Mouse (Mus musculus) cerebellum, adult 9-10 months (tissue): ENCODE data around the gene Stox2.

Source experiments
- DNase-seq: peaks from one replicate; pipeline ENCODE4 v3.0.0; 2022

Stox2 gene

DNA sequence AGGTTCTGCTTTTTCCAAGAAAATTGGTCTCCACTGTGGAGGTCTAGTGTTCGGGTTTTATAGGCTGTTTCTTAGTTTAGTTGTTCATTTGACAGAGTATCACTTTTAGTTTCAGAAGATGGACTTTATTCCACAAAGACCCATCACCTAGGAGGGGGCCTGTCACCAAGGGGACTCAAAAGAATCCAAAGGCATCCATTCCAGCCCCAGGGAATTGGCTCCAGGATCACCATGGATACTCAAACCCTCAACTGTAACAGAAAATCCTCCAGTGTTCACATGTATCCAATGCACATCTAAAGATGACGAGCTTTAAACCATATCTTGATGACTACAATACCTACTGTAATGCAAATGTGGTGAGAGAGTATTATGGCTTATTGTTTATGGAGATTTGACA, 267.4 kb downstream of the Stox2 start:
- no peak for DNase-seq

GRCm38 (mm10) chr8:47173823-47174222, 272.3 kb downstream of the Stox2 start:
- no peak for DNase-seq

DNA sequence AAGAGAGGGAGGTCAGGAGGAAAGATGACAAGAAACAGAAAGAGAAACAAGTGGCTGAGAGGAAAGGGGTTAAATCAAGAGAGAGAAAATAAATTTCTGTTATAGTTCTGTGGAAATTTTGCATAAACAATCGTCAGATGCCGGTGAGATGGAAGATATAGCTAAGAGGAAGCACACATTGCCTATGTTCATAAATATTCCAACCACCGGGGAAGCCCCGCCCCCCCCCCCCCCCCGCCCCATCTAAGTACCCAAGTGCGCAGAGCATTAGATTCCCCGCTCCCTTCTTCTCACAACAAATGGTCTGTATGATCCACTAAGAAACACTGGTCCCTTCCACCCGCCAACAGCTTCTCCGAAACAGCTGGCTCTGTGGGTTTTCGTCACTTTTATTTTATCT, 273.3 kb downstream of the Stox2 start:
- no peak for DNase-seq

GRCm38 (mm10) chr8:47160688-47161087, 285.5 kb downstream of the Stox2 start:
- no peak for DNase-seq

DNA sequence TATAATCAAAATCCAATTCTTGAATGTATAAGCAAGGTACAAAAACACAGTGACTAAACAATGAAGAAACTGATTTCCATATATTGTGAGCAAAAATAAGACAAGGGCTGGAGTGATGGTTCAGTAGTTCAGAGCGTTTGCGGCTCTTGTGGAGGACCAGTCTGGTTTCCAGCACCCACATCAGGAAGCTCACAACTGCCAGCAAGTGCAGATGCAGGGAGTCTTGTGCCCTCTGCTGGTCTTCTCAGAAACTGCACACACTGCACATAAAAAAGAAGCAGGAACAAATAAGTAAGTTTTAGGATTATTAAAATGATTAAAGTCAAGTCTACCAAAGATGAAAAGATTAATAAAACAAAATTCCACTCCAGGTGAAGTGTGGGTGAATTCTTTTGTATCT, 291.6 kb downstream of the Stox2 start:
- no peak for DNase-seq

DNA sequence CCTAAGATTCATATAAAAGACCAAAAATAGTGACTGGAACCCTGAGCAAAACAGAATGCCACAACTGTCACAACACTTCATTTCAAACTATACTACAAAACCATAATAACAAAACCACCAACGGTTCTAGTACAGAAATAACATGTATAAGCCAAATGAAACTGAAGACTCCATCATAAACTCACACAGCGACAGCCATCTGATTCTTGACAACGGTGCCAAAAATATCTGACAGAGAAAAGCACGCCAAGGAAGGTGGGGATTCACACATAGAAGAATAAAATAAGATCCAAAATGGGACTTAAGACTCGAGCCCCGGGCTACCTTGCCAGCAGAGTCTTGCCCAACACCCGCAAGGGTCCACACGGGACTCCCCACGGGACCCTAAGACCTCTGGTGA, 300.9 kb downstream of the Stox2 start:
- no peak for DNase-seq

DNA sequence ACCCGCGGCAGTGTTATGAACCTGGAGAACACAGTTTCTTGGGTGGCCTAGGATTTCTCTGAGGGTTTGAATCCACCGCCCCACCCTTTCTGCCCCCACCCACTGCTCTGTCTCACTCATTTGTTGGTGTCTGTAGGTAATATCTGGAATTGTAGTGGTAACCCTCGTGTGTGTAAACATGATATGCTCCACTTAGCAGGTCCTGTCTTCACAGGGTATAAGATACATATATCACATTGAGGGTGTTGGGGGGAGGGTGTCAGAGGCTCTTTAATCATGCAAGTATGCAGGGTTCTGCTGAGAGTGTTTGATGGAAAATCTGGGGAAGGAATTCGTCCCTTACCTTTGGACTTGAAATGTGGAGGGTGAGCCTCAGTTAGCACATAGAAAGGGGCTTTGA, 310.1 kb downstream of the Stox2 start:
- no peak for DNase-seq

DNA sequence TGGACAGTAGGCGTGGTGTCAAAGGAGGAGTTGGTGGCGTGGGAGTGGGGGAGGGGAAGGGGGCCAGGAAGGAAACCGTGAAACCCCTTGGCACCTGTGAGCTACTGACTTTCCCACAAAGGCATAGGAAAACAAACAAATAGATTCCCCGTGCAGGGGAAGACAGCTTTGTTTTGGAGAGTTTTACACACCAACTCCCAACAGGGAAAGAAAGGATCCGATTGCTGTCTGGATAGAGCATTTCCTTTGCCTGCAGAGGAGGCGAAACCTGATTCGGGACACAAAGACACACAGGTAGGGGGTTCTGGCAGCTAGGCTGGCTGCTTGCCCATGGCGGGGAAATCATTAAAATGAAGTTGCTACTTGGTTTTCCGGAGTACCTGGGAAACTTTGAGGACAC, 310.6 kb downstream of the Stox2 start:
- DNase-seq = no peak

- DNase-seq = no peak
Measured at GRCm38 (mm10) chr8:47134736-47135135, 311.4 kb downstream of the Stox2 start.

DNA sequence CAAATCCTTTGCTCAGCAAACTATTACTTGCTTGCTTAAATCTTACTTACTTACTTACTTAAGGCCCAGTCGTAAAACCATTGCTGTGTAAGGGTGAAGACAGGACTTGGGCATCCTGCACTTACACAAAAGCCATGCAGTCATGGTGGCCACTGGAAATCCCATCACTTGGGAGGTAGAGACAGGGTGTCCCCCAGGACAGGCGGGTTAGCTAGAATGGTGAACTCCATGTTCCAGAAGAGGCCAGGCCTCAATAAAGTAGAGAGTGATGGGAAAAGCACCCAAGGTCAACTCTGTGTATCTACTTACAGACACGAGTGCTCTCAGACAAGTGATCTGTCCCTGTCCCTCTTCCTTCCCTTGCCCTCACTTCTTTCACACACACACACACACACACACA, 312.8 kb downstream of the Stox2 start:
- DNase-seq = no peak
